In the genomic region with DNA sequence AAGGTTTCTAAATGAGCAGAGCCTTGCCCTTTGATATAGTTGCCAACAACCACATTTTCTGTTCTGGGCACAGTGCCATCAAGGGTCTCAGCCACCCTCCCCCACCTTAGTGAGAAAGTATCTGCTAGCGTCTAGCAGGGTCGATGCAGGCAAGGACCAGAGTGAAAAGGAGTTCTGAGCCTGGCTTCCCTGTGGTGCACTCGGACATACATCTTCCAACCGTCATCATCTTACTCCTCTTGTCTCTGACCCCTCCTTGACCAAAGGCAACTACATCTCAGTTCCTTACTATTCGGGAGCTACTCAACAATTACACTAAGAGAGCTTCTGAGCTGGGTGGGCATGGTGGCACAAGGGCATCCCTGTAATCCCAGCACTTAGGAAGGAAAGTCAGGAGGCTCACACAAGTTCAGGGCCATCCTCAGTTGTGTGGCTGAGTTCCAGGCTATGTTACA, we compare ENCODE assay signal across 9 mouse cellular contexts. TPM values are rescaled to one million over a fixed set of nuclear protein-coding genes. Genes with fewer than 3 reads are reported as not detected.
DNase-seq lines count a peak whose midpoint lies in the region; ATAC-seq lines count a peak whose summit lies in the region.
"Had no signal": no experiment of that assay in that cellular context is flagged by ENCODE, and none has a peak within 500 bp of the region (broad histone marks: within the 10 kb centered on the region; RNA-seq: fewer than 3 reads in every experiment).

No protein-coding gene starts in this region.

- no peak overlapping the region for H3K27ac ChIP-seq in heart, embryonic 11.5 days (ENCODE audit: low read depth, low read length)
- H3K27ac ChIP-seq in hindbrain, embryonic 13.5 days: 0 out of 2 replicates have a peak overlapping the region, but pooled peaks have one; percentile 35
- no peak overlapping the region for H3K27ac ChIP-seq in neural tube, embryonic 12.5 days

- no peak overlapping the region for H3K4me2 ChIP-seq in heart, embryonic 11.5 days
- 0 out of 2 replicates have a peak overlapping the region, but pooled peaks have one; percentile 0 for H3K4me2 ChIP-seq in hindbrain, embryonic 13.5 days
- H3K4me2 ChIP-seq in neural tube, embryonic 12.5 days (replicated peaks): peak overlapping the region; percentile 7; the same call in 1 of the 2 replicates

- DNase-seq in heart, postnatal 4 days: no peak
- peak; percentile 50 for DNase-seq in CD4-positive helper T cell, adult 2 months (ENCODE audit: low read depth, low spot score)
- DNase-seq in Muller cell, postnatal 12 days (ENCODE audit: inconsistent ontology term): no peak
- DNase-seq in gastrocnemius, adult 8-10 months (ENCODE audit: low spot score in 2 of 2): no peak
- DNase-seq in kidney, postnatal 4 days: no peak
- DNase-seq: adrenal gland, postnatal 10 days had no signal

- WGBS in heart, embryonic 11.5 days (ENCODE audit: insufficient replicate concordance): 52% methylated on average over 5 of the region's 5 CpGs
- 39% methylated on average over 5 of the region's 5 CpGs for WGBS in hindbrain, embryonic 13.5 days
- 44% methylated on average over 5 of the region's 5 CpGs for WGBS in neural tube, embryonic 12.5 days

- H3K27me3 ChIP-seq in heart, embryonic 11.5 days (ENCODE audit: control insufficient read depth, insufficient read depth, low read length): no peaks in the 10 kb centered on the region
- H3K27me3 ChIP-seq in hindbrain, embryonic 13.5 days: no peaks in the 10 kb centered on the region
- no peaks in the 10 kb centered on the region for H3K27me3 ChIP-seq in neural tube, embryonic 12.5 days (replicated peaks)

- no peaks in the 10 kb centered on the region for H3K36me3 ChIP-seq in heart, embryonic 11.5 days (ENCODE audit: control insufficient read depth, insufficient read depth, low read length)
- no peaks in the 10 kb centered on the region for H3K36me3 ChIP-seq in hindbrain, embryonic 13.5 days
- H3K36me3 ChIP-seq in neural tube, embryonic 12.5 days: no peaks in the 10 kb centered on the region

- peak; percentile 56; the same call in 1 of the 2 replicates for ATAC-seq in heart, embryonic 11.5 days (replicated peaks; ENCODE audit: insufficient number of reproducible peaks, low FRiP score, low TSS enrichment)
- peak; percentile 22 for ATAC-seq in hindbrain, embryonic 13.5 days (ENCODE audit: low FRiP score)
- peak; percentile 45; the same call in 1 of the 2 replicates for ATAC-seq in neural tube, embryonic 12.5 days (ENCODE audit: low FRiP score, low read depth)

- H3K4me1 ChIP-seq in heart, embryonic 11.5 days (ENCODE audit: control insufficient read depth, insufficient read depth, low read length): peaks cover 8% of the 10 kb centered on the region; the same call in 1 of the 2 replicates
- H3K4me1 ChIP-seq in hindbrain, embryonic 13.5 days (replicated peaks): peaks cover 23% of the 10 kb centered on the region
- peaks cover 5% of the 10 kb centered on the region for H3K4me1 ChIP-seq in neural tube, embryonic 12.5 days

- no peak overlapping the region for H3K9ac ChIP-seq in heart, embryonic 11.5 days (ENCODE audit: low read depth, low read length)
- H3K9ac ChIP-seq in hindbrain, embryonic 13.5 days: no peak overlapping the region
- H3K9ac ChIP-seq in neural tube, embryonic 12.5 days: no peak overlapping the region

- no peak overlapping the region for H3K4me3 ChIP-seq in heart, embryonic 11.5 days (ENCODE audit: low read depth, low read length)
- no peak overlapping the region for H3K4me3 ChIP-seq in hindbrain, embryonic 13.5 days
- no peak overlapping the region for H3K4me3 ChIP-seq in neural tube, embryonic 12.5 days

- H3K9me3 ChIP-seq in heart, embryonic 11.5 days (replicated peaks; ENCODE audit: control insufficient read depth, low read length): no peaks in the 10 kb centered on the region
- H3K9me3 ChIP-seq in hindbrain, embryonic 13.5 days: no peaks in the 10 kb centered on the region
- H3K9me3 ChIP-seq in neural tube, embryonic 12.5 days: no peaks in the 10 kb centered on the region

RNA-seq across cellular contexts. Expression of a gene that starts 48.5 kb away (rescaled TPM):
- 61.5 and 65.2 TPM in 2 replicates for polyA plus RNA-seq in heart, embryonic 11.5 days (2014; fragmentation: Nextera tagmentation; extraction: Ambion mirVana)
- total RNA-seq in heart, postnatal 4 days (2021): 10 to 100 TPM; 57.0 to 58.4 TPM
- polyA plus RNA-seq in hindbrain, embryonic 13.5 days (2015; fragmentation: Nextera tagmentation; extraction: Ambion mirVana): 169 and 170 TPM in 2 replicates
- polyA plus RNA-seq in neural tube, embryonic 12.5 days (2016; fragmentation: Nextera tagmentation; extraction: Ambion mirVana): 142 and 145 TPM in 2 replicates
- total RNA-seq in gastrocnemius, adult 8-10 months (2022): 10 to 100 TPM; 23.9 to 33.7 (median 28.2) TPM
